Mouse (Mus musculus): ENCODE results near the gene Gm42791. TPM values are rescaled to one million over a fixed set of nuclear protein-coding genes. Genes with fewer than 3 reads are reported as not detected.

Gene Gm42791
- total and polyA plus RNA-seq, 2 experiments from 2014 or later: 5.7 TPM; not detected in 1

- Histone ChIP-seq H3K36me3 (ENCODE audit: insufficient read depth) (peaks cover 23% of the 10 kb centered on the region), H3K4me1 (ENCODE audit: insufficient read depth) (no peaks in the 10 kb centered on the region; the same call in 1 of the 2 replicates), H3K4me3 (ENCODE audit: low read depth, low read length) (no peak overlapping the region), H3K27ac (ENCODE audit: low read depth, low read length) (no peak overlapping the region), H3K27me3 (ENCODE audit: insufficient read depth, low read length) (no peaks in the 10 kb centered on the region), H3K9me3 (ENCODE audit: low read length) (no peaks in the 10 kb centered on the region), H3K4me2 (ENCODE audit: low read depth) (no peak overlapping the region), H3K9ac (no peak overlapping the region)
- no peak for TF ChIP-seq CTCF (IDR thresholded peaks at IDR 0.05; ENCODE audit: low read depth)
- ATAC-seq (no peak), DNase-seq (no peak)
- 91% methylated on average over 7 of the region's 7 CpGs for WGBS
Measured at GRCm38 (mm10) chr5:148899361-148899760, 95.6 kb downstream of the Gm42791 start.

GRCm38 (mm10) chr5:148897941-148898417 is 97.0 kb downstream of the Gm42791 start:
- ATAC-seq: peak; percentile 29; the same call in 1 of the 2 replicates
- 38% methylated on average over 12 of the region's 12 CpGs for WGBS
- H3K4me2 ChIP-seq (ENCODE audit: low read depth): no peak overlapping the region
- H3K9me3 ChIP-seq (ENCODE audit: low read length): no peaks in the 10 kb centered on the region
- no peak for TF ChIP-seq CTCF (IDR thresholded peaks at IDR 0.05; ENCODE audit: low read depth)
- H3K27me3 ChIP-seq (ENCODE audit: insufficient read depth, low read length): no peaks in the 10 kb centered on the region
- no peak for DNase-seq
- no peaks in the 10 kb centered on the region; the same call in 1 of the 2 replicates for H3K4me1 ChIP-seq (ENCODE audit: insufficient read depth)
- H3K27ac ChIP-seq (ENCODE audit: low read depth, low read length): peak overlapping the region; percentile 29; the same call in 1 of the 2 replicates
- H3K4me3 ChIP-seq (ENCODE audit: low read depth, low read length): no peak overlapping the region
- H3K9ac ChIP-seq: no peak overlapping the region
- peaks cover 23% of the 10 kb centered on the region for H3K36me3 ChIP-seq (ENCODE audit: insufficient read depth)

- H3K27ac ChIP-seq (ENCODE audit: low read depth, low read length): no peak overlapping the region
- H3K36me3 ChIP-seq (ENCODE audit: insufficient read depth): peaks cover 31% of the 10 kb centered on the region
- WGBS: 58% methylated on average over 14 of the region's 14 CpGs
- DNase-seq (peak; percentile 39), ATAC-seq (peak; percentile 73)
- H3K27me3 ChIP-seq (ENCODE audit: insufficient read depth, low read length): no peaks in the 10 kb centered on the region
- no peaks in the 10 kb centered on the region; the same call in 1 of the 2 replicates for H3K4me1 ChIP-seq (ENCODE audit: insufficient read depth)
- no peaks in the 10 kb centered on the region for H3K9me3 ChIP-seq (ENCODE audit: low read length)
- H3K9ac ChIP-seq: no peak overlapping the region
- H3K4me2 ChIP-seq (ENCODE audit: low read depth): no peak overlapping the region
- no peak for TF ChIP-seq CTCF (IDR thresholded peaks at IDR 0.05; ENCODE audit: low read depth)
- H3K4me3 ChIP-seq (ENCODE audit: low read depth, low read length): no peak overlapping the region
Measured at GRCm38 (mm10) chr5:148897069-148897702, 97.8 kb downstream of the Gm42791 start.

- no peak overlapping the region for H3K9ac ChIP-seq
- no peak overlapping the region for H3K4me3 ChIP-seq (ENCODE audit: low read depth, low read length)
- no peaks in the 10 kb centered on the region for H3K27me3 ChIP-seq (ENCODE audit: insufficient read depth, low read length)
- H3K4me1 ChIP-seq (ENCODE audit: insufficient read depth): no peaks in the 10 kb centered on the region; the same call in 1 of the 2 replicates
- peaks cover 35% of the 10 kb centered on the region for H3K36me3 ChIP-seq (ENCODE audit: insufficient read depth)
- H3K9me3 ChIP-seq (ENCODE audit: low read length): no peaks in the 10 kb centered on the region
- no peak for TF ChIP-seq CTCF (IDR thresholded peaks at IDR 0.05; ENCODE audit: low read depth)
- no peak overlapping the region for H3K4me2 ChIP-seq (ENCODE audit: low read depth)
- no peak overlapping the region for H3K27ac ChIP-seq (ENCODE audit: low read depth, low read length)
- 86% methylated on average over 10 of the region's 10 CpGs for WGBS
- DNase-seq (no peak), ATAC-seq (0 out of 2 replicates have a peak, but pooled peaks have one; percentile 5)
Measured at GRCm38 (mm10) chr5:148896515-148896914, 98.4 kb downstream of the Gm42791 start.

- Histone ChIP-seq H3K27ac (ENCODE audit: low read depth, low read length) (no peak overlapping the region), H3K4me1 (ENCODE audit: insufficient read depth) (no peaks in the 10 kb centered on the region; the same call in 1 of the 2 replicates), H3K4me2 (ENCODE audit: low read depth) (no peak overlapping the region), H3K27me3 (ENCODE audit: insufficient read depth, low read length) (no peaks in the 10 kb centered on the region), H3K9me3 (ENCODE audit: low read length) (no peaks in the 10 kb centered on the region), H3K4me3 (ENCODE audit: low read depth, low read length) (no peak overlapping the region), H3K9ac (no peak overlapping the region), H3K36me3 (ENCODE audit: insufficient read depth) (peaks cover 38% of the 10 kb centered on the region)
- ATAC-seq: no peak
- no peak for TF ChIP-seq CTCF (IDR thresholded peaks at IDR 0.05; ENCODE audit: low read depth)
- 86% methylated on average over 7 of the region's 7 CpGs for WGBS
- no peak for DNase-seq
Measured at GRCm38 (mm10) chr5:148895833-148896232, 99.1 kb downstream of the Gm42791 start.

- H3K9ac ChIP-seq: no peak overlapping the region
- WGBS: 36% methylated on average over 5 of the region's 5 CpGs
- H3K9me3 ChIP-seq (ENCODE audit: low read length): no peaks in the 10 kb centered on the region
- H3K4me2 ChIP-seq (ENCODE audit: low read depth): no peak overlapping the region
- H3K36me3 ChIP-seq (ENCODE audit: insufficient read depth): peaks cover 44% of the 10 kb centered on the region
- ATAC-seq (no peak), DNase-seq (no peak)
- H3K4me1 ChIP-seq (ENCODE audit: insufficient read depth): no peaks in the 10 kb centered on the region; the same call in 1 of the 2 replicates
- H3K27ac ChIP-seq (ENCODE audit: low read depth, low read length): no peak overlapping the region
- no peak overlapping the region for H3K4me3 ChIP-seq (ENCODE audit: low read depth, low read length)
- no peak for TF ChIP-seq CTCF (IDR thresholded peaks at IDR 0.05; ENCODE audit: low read depth)
- no peaks in the 10 kb centered on the region for H3K27me3 ChIP-seq (ENCODE audit: insufficient read depth, low read length)
Measured at GRCm38 (mm10) chr5:148895034-148895433, 99.9 kb downstream of the Gm42791 start.

GRCm38 (mm10) chr5:148890237-148890636 is 104.7 kb downstream of the Gm42791 start:
- Histone ChIP-seq H3K27me3 (ENCODE audit: insufficient read depth, low read length) (no peaks in the 10 kb centered on the region), H3K4me2 (ENCODE audit: low read depth) (no peak overlapping the region), H3K4me3 (ENCODE audit: low read depth, low read length) (no peak overlapping the region), H3K9me3 (ENCODE audit: low read length) (no peaks in the 10 kb centered on the region), H3K9ac (no peak overlapping the region), H3K27ac (ENCODE audit: low read depth, low read length) (no peak overlapping the region), H3K36me3 (ENCODE audit: insufficient read depth) (peaks cover 61% of the 10 kb centered on the region), H3K4me1 (ENCODE audit: insufficient read depth) (no peaks in the 10 kb centered on the region)
- DNase-seq (no peak), ATAC-seq (no peak)
- no peak for TF ChIP-seq CTCF (IDR thresholded peaks at IDR 0.05; ENCODE audit: low read depth)
- WGBS: 96% methylated on average over 4 of the region's 4 CpGs

Measured in forebrain, postnatal 0 days (tissue).